Mouse (Mus musculus) layer of hippocampus, postnatal 10 days (tissue): ENCODE measurements around the gene Trim44. TPM values are rescaled to one million over a fixed set of nuclear protein-coding genes. Genes with fewer than 3 reads are reported as not detected.
A peak's percentile ranks its signal among the peaks of the same experiment; 100 is the strongest.

ENCODE experiments used
- DNase-seq, 2 experiments: peaks; one replicate each; pipeline ENCODE4 v3.0.0; 2021; ENCODE audit warnings: low spot score in 2 of 2
- total RNA-seq, 2 experiments: library from RNA; stranded (reverse); gene quantifications; 2 replicates each; pipeline ENCODE4 v1.2.3; 2021

Trim44 gene
- total RNA-seq, 2 experiments from 2014 or later: 162 to 165 TPM

- DNase-seq: no peak
Observed at GRCm38 (mm10) chr2:102406324-102407304, 1.0 kb downstream of the Trim44 start.

GRCm38 (mm10) chr2:102403982-102404381 is 3.6 kb downstream of the Trim44 start:
- DNase-seq: no peak

GRCm38 (mm10) chr2:102403306-102403705 is 4.3 kb downstream of the Trim44 start:
- DNase-seq: no peak

- no peak for DNase-seq
Observed at GRCm38 (mm10) chr2:102401352-102401692, 6.3 kb downstream of the Trim44 start.

- DNase-seq: peak; percentile 83 to 89
Observed at GRCm38 (mm10) chr2:102400605-102401351, 6.8 kb downstream of the Trim44 start.

- no peak for DNase-seq
Observed at GRCm38 (mm10) chr2:102399864-102400604, 7.6 kb downstream of the Trim44 start.

- DNase-seq: no peak
Observed at GRCm38 (mm10) chr2:102396493-102396892, 11.1 kb downstream of the Trim44 start.

GRCm38 (mm10) chr2:102393457-102393856 is 14.2 kb downstream of the Trim44 start:
- DNase-seq: no peak

- no peak for DNase-seq
Observed at GRCm38 (mm10) chr2:102385328-102385902, 22.2 kb downstream of the Trim44 start.

GRCm38 (mm10) chr2:102384496-102384895 is 23.1 kb downstream of the Trim44 start:
- no peak for DNase-seq

- no peak for DNase-seq
Observed at GRCm38 (mm10) chr2:102384057-102384456, 23.6 kb downstream of the Trim44 start.

- no peak for DNase-seq
Observed at GRCm38 (mm10) chr2:102383069-102383834, 24.4 kb downstream of the Trim44 start.

- DNase-seq: no peak
Observed at GRCm38 (mm10) chr2:102382519-102382918, 25.1 kb downstream of the Trim44 start.

GRCm38 (mm10) chr2:102380581-102380980 is 27.0 kb downstream of the Trim44 start:
- DNase-seq: no peak

- no peak for DNase-seq
Observed at GRCm38 (mm10) chr2:102378928-102379327, 28.7 kb downstream of the Trim44 start.

- DNase-seq: no peak
Observed at GRCm38 (mm10) chr2:102378381-102378780, 29.2 kb downstream of the Trim44 start.

GRCm38 (mm10) chr2:102377370-102377769 is 30.3 kb downstream of the Trim44 start:
- no peak for DNase-seq

- DNase-seq: no peak
Observed at GRCm38 (mm10) chr2:102373406-102374105, 34.1 kb downstream of the Trim44 start.

- no peak for DNase-seq
Observed at GRCm38 (mm10) chr2:102372690-102373089, 34.9 kb downstream of the Trim44 start.

GRCm38 (mm10) chr2:102371332-102371731 is 36.3 kb downstream of the Trim44 start:
- no peak for DNase-seq
